Mouse (Mus musculus) heart, postnatal 0 days (tissue): ENCODE measurements around the gene Prune1. TPM values are rescaled to one million over a fixed set of nuclear protein-coding genes. Genes with fewer than 3 reads are reported as not detected.
A peak's percentile ranks its signal among the peaks of the same experiment; 100 is the strongest.

ENCODE experiments used
- ATAC-seq: fragments of 200-750 bp; cut with Nextera tagmentation; 2 replicates; pipeline ENCODE4 v1.8.0; 2017; ENCODE audit warnings: low read depth, moderate number of reproducible peaks, moderate library complexity; ENCODE audit not compliant: insufficient read depth
- DNase-seq: peaks from one replicate; pipeline ENCODE4 v3.0.0-alpha.2; 2016; ENCODE audit warnings: low spot score
- H3K27ac ChIP-seq: fragments of 300-500 bp; sonication (generic); 2 replicates; pipeline ENCODE4 v1.5.1; 2014; ENCODE audit warnings: low read depth, mild to moderate bottlenecking
- H3K27me3 ChIP-seq: fragments of 300-500 bp; sonication (generic); 2 replicates; pipeline ENCODE4 v1.6.1; 2014; ENCODE audit warnings: low read length, mixed read lengths; ENCODE audit not compliant: control insufficient read depth, insufficient read depth
- H3K36me3 ChIP-seq: fragments of 300-500 bp; sonication (generic); replicated peaks from 2 replicates; pipeline ENCODE4 v1.6.1; 2014; ENCODE audit warnings: low read length, mixed read lengths; ENCODE audit not compliant: control insufficient read depth, insufficient read depth
- H3K4me1 ChIP-seq: fragments of 300-500 bp; sonication (generic); 2 replicates; pipeline ENCODE4 v1.6.1; 2014; ENCODE audit warnings: antibody characterized with exemption; ENCODE audit not compliant: control insufficient read depth, insufficient read depth
- H3K4me2 ChIP-seq: fragments of 300-500 bp; sonication (generic); 2 replicates; pipeline ENCODE4 v1.6.1; 2014; ENCODE audit warnings: low read depth, mild to moderate bottlenecking, low read length, moderate library complexity
- H3K4me3 ChIP-seq: fragments of 300-500 bp; sonication (generic); 2 replicates; pipeline ENCODE4 v1.5.1; 2014; ENCODE audit warnings: low read depth, low read length
- H3K9ac ChIP-seq: fragments of 300-500 bp; sonication (generic); replicated peaks from 2 replicates; pipeline ENCODE4 v1.6.1; 2014; ENCODE audit warnings: low read depth, low read length, mixed read lengths
- H3K9me3 ChIP-seq: fragments of 300-500 bp; sonication (generic); replicated peaks from 2 replicates; pipeline ENCODE4 v1.6.1; 2016; ENCODE audit warnings: low read length; ENCODE audit not compliant: control insufficient read depth
- CTCF ChIP-seq: IDR thresholded peaks from 2 replicates; pipeline ENCODE4 v1.5.1; 2016; ENCODE audit warnings: antibody characterized with exemption, control low read depth, low read depth
- EP300 ChIP-seq: IDR thresholded peaks from 2 replicates; pipeline ENCODE4 v1.6.1; 2016; ENCODE audit warnings: antibody characterized with exemption, low read depth
- WGBS: fragments of 180-500 bp; shearing (Covaris S2); extraction: QIAGEN DNeasy Blood & Tissue Kit; methylation state at CpG from one replicate; pipeline ENCODE4 v1.1.7; 2014; 5-methylcytosine and 5-hydroxymethylcytosine counted together
- polyA plus RNA-seq: library from polyadenylated mRNA; unstranded; fragments of >200 nt; fragmentation: Nextera tagmentation; extraction: Ambion mirVana; gene quantifications from 2 replicates; pipeline ENCODE4 v1.2.1, GENCODE M21; 2015
- total RNA-seq: library from RNA; depleted of rRNA; stranded (reverse); fragments of >200 nt; gene quantifications from 2 replicates; pipeline ENCODE4 v1.2.3, GENCODE M21; 2014; ENCODE audit warnings: low replicate concordance

The Prune1 gene
- total and polyA plus RNA-seq, 2 experiments from 2014 or later = 23.0 to 28.6 TPM

DNA sequence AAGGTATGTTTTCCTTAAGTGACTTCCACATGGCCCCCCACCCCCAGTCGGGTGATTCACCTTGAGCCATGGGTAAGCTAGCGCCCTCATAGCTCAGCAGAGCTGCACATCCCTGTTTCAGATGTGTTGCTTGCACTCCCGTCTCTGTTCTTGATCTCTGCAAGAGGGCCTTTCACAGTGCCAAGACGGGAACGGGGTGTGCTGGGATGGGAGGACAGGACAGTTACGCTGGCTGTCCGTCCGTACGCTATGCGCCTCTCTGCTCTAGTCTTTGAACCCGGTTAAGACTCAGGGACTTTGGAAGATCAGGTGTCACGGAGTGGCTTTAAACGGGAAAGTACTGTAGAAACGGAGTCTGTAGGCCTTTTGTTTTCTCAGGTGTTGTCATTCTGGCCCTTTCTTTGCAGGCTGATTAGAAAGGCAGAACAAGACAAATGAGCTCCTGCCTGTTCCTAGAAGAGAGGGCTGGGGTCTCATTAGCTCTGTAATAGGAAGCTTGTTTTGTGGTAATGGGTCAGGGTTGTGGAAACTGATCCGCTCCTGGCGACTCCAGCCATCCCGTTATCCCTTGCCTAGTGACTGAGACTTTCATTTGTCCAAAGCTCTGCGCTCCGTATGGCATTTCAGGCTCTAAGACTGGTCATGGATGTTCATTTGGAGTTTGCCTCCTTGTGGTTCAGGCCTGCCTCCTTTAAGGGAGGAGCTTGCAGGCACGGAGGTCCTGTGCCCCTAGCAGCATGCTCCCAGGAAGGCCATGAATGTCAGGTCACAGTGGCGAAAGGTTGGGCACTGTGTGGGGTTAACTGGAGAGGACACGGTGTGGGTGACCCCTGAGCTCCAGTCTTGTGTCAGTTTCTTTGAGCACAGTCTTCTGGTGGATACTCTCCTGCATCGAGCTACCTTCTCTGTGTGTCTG is 46.2 kb downstream of the Prune1 start:
- H3K4me1 ChIP-seq = peaks cover 19% of the 10 kb centered on the region

DNA sequence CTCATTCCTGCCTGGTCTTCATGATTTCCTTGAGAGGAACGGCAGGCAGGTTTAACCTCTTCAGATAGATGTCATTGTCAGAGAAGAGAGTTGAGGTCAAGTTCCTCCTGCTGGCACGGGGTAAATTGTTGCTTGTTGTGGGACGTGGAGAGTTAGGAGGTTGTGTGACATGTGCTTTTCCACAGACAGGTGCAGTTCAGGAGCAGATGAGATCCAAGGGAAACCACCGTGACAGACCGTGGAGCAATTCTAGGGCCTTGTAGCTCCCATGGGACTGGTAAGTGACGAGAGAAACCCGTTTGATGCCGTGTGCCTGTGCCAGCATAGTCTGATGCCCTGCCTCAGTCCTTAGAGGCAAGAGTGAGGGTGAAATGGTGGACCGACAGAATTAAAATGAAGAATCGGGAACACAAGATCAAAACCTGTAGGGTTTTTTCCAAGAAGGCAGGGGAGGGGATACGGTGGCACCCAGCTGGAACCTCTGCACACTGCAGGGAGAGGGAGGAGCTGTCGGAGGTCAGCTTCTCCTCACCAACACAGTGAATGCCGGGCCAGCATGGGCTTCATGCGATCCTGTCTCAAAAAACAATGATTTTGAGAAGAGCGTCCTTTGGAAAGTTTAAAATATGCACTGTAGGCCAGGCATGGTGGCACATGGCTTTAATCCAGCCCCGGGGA is 48.4 kb downstream of the Prune1 start:
- Histone ChIP-seq H3K27ac (no peak overlapping the region), H3K9ac (no peak overlapping the region), H3K4me2 (no peak overlapping the region), H3K36me3 (peaks cover 54% of the 10 kb centered on the region), H3K27me3 (no peaks in the 10 kb centered on the region), H3K4me3 (no peak overlapping the region), H3K4me1 (peaks cover 25% of the 10 kb centered on the region), H3K9me3 (no peaks in the 10 kb centered on the region)
- TF ChIP-seq CTCF (no peak), EP300 (no peak)
- DNase-seq (no peak), ATAC-seq (no peak)
- WGBS = 79% methylated on average over 16 of the region's 16 CpGs

More for the DNA sequence above, 46.2 kb downstream of the Prune1 start:
- no peak overlapping the region for H3K9ac ChIP-seq
- H3K9me3 ChIP-seq = no peaks in the 10 kb centered on the region
- ATAC-seq (no peak), DNase-seq (no peak)
- peaks cover 54% of the 10 kb centered on the region for H3K36me3 ChIP-seq
- H3K27ac ChIP-seq = no peak overlapping the region
- no peaks in the 10 kb centered on the region for H3K27me3 ChIP-seq
- no peak overlapping the region for H3K4me3 ChIP-seq
- 88% methylated on average over 23 of the region's 23 CpGs for WGBS
- no peak for TF ChIP-seq EP300
- TF ChIP-seq CTCF = no peak
- H3K4me2 ChIP-seq = no peak overlapping the region

- Histone ChIP-seq H3K27ac (no peak overlapping the region), H3K4me1 (peaks cover 23% of the 10 kb centered on the region)
Observed at GRCm38 (mm10) chr3:95232771-95233170, 49.1 kb downstream of the Prune1 start.

DNA sequence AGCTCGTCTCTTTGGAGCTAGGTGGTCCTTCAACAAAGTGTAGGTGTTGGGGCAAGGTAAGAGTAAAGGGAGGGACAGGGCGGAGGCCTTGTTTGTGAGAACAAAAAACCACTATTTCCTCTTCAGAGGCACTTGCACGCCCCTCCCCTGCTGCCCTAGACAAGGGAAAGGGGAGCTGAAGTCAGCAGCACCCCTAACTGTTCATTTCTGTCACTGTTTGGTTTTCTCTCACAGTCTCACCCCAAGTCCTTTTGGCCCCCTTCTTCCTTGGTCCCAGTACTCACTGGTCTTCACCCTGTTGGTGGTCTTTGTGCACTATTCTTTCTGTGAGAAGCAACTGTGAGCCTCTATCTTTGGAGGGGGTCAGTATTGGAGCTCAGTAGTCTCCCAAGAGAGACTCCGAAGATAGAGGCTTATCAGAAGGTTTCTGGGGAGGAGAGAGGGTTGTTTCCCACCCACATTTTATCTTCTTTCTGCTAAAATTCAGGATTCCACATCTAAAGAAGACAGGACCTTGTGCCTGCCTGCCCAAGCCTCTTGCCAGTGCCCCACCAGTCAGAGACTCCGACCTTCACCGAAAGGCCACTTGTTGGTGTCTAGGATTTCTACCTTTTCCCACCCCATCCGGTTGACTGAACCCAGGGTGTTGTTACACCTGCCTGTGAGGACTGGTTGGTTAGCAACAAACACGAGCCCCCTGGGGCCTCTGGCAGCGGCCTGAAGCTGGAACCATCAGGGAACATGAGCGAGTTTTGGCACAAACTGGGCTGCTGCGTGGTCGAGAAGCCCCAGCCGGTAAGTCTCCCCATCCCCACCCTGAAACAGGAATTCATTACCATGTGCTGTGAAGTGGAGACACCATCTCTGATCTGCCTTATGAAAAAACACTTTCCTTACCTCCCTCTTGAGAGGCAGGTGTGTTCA is 50.3 kb downstream of the Prune1 start, which contains the start of gene Mllt11:
TSS of gene Mllt11 (minus strand) at position 874 of the 924 bp plus-strand sequence.
- DNase-seq (no peak), ATAC-seq (no peak)
- Histone ChIP-seq H3K27me3 (no peaks in the 10 kb centered on the region), H3K9ac (0 out of 2 replicates have a peak within 1 kb of the TSS, but pooled peaks have one; percentile 91), H3K4me1 (peaks cover 24% of the 10 kb centered on the region), H3K4me2 (peak within 1 kb of the TSS; percentile 81), H3K36me3 (peaks cover 50% of the 10 kb centered on the region), H3K4me3 (peak within 1 kb of the TSS; percentile 89; the same call in 1 of the 2 replicates), H3K27ac (peak within 1 kb of the TSS; percentile 94), H3K9me3 (no peaks in the 10 kb centered on the region)
- 69% methylated on average over 13 of the region's 13 CpGs for WGBS
- TF ChIP-seq EP300 (no peak), CTCF (no peak)

More at GRCm38 (mm10) chr3:95232771-95233170, 49.1 kb downstream of the Prune1 start:
- no peak for TF ChIP-seq CTCF
- TF ChIP-seq EP300 = no peak
- Histone ChIP-seq H3K4me2 (no peak overlapping the region), H3K4me3 (no peak overlapping the region), H3K9me3 (no peaks in the 10 kb centered on the region), H3K36me3 (peaks cover 54% of the 10 kb centered on the region), H3K9ac (no peak overlapping the region), H3K27me3 (no peaks in the 10 kb centered on the region)
- ATAC-seq (no peak), DNase-seq (no peak)
- 40% methylated on average over 7 of the region's 7 CpGs for WGBS
